Mouse (Mus musculus) MEL (cell line): Measurements from ENCODE around the gene Sema6b. TPM values are rescaled to one million over a fixed set of nuclear protein-coding genes. Genes with fewer than 3 reads are reported as not detected.
"Not testable (repeated sequence)": the region's sequence is repeated elsewhere in the genome, so short reads cannot be mapped to it uniquely, and the experiment has no call there.

ENCODE experiments used
- DNase-seq: peaks from one replicate; pipeline ENCODE4 v3.0.0; 2011; ENCODE audit warnings: low read depth, low spot score
- H3K27ac ChIP-seq: 2 replicates; pipeline ENCODE4 v1.5.1; 2012; ENCODE audit warnings: low read depth, mild to moderate bottlenecking, control low read depth, low read length, moderate library complexity; ENCODE audit not compliant: control insufficient read depth
- H3K27me3 ChIP-seq, 2 experiments: fragments of 150-350 bp in 1 of 2; sonication (generic) in 1 of 2; 2 replicates each; pipeline ENCODE4 v1.6.1; 2012; ENCODE audit warnings: low read length in 2 of 2, mild to moderate bottlenecking in 2 of 2, improper control_type of control experiment in 1 of 2, moderate library complexity in 1 of 2; ENCODE audit not compliant: insufficient read depth in 2 of 2, control insufficient read depth in 1 of 2
- H3K36me3 ChIP-seq, 2 experiments: 2 replicates each; pipeline ENCODE4 v1.6.1; 2012 to 2014; ENCODE audit warnings: low read length in 2 of 2, improper control_type of control experiment in 1 of 2, inconsistent platforms in 1 of 2, mild to moderate bottlenecking in 1 of 2; ENCODE audit not compliant: insufficient read depth in 2 of 2, control insufficient read depth in 1 of 2
- H3K4me1 ChIP-seq, 2 experiments: fragments of 150-350 bp in 1 of 2; sonication (generic) in 1 of 2; 2 replicates each; pipeline ENCODE4 v1.6.1; 2012; ENCODE audit warnings: low read length in 2 of 2, improper control_type of control experiment in 1 of 2, mild to moderate bottlenecking in 1 of 2; ENCODE audit not compliant: insufficient read depth in 2 of 2, control insufficient read depth in 1 of 2
- H3K4me3 ChIP-seq, 2 experiments: fragments of 150-350 bp in 1 of 2; sonication (generic) in 1 of 2; 2 replicates each; pipeline ENCODE4 v1.5.1; 2012; ENCODE audit warnings: low read depth in 2 of 2, low read length in 2 of 2, mild to moderate bottlenecking in 2 of 2, moderate library complexity in 2 of 2, control low read depth in 1 of 2, improper control_type of control experiment in 1 of 2; ENCODE audit not compliant: control insufficient read depth in 1 of 2, insufficient read depth in 1 of 2
- H3K79me2 ChIP-seq: 2 replicates; pipeline ENCODE4 v1.6.1; 2012; ENCODE audit warnings: mild to moderate bottlenecking, low read length, moderate library complexity; ENCODE audit not compliant: control insufficient read depth, poor library complexity, insufficient read depth
- H3K9ac ChIP-seq: 2 replicates; pipeline ENCODE4 v1.6.1; 2012; ENCODE audit warnings: low read depth, mild to moderate bottlenecking, control low read depth, low read length, moderate library complexity; ENCODE audit not compliant: control insufficient read depth, poor library complexity, severe bottlenecking
- H3K9me3 ChIP-seq: fragments of 150-350 bp; sonication (generic); replicated peaks from 2 replicates; pipeline ENCODE4 v1.6.1; 2012; ENCODE audit warnings: mild to moderate bottlenecking, low read length, improper control_type of control experiment, moderate library complexity; ENCODE audit not compliant: insufficient read depth
- BHLHE40 ChIP-seq: IDR thresholded peaks from 2 replicates; pipeline ENCODE4 v1.6.1; 2012; ENCODE audit warnings: low read depth, mild to moderate bottlenecking, inconsistent platforms, low read length, improper control_type of control experiment, borderline replicate concordance
- CHD1 ChIP-seq: IDR thresholded peaks from 2 replicates; pipeline ENCODE4 v1.6.1; 2012; ENCODE audit warnings: low read depth, mild to moderate bottlenecking, inconsistent platforms, low read length, improper control_type of control experiment
- CHD2 ChIP-seq: IDR thresholded peaks from 2 replicates; pipeline ENCODE4 v1.6.1; 2011; ENCODE audit warnings: low read length, improper control_type of control experiment
- GATA1 ChIP-seq: IDR thresholded peaks from 2 replicates; pipeline ENCODE4 v1.6.1; 2011; ENCODE audit warnings: low read depth, low read length, improper control_type of control experiment
- JUND ChIP-seq: IDR thresholded peaks from 2 replicates; pipeline ENCODE4 v1.6.1; 2011; ENCODE audit warnings: low read depth, mild to moderate bottlenecking, improper control_type of control experiment, low read length
- MAFK ChIP-seq: IDR thresholded peaks from 2 replicates; pipeline ENCODE4 v1.6.1; 2011; ENCODE audit warnings: low read depth, mild to moderate bottlenecking, low read length, improper control_type of control experiment, borderline replicate concordance
- MAX ChIP-seq: IDR thresholded peaks from 2 replicates; pipeline ENCODE4 v1.6.1; 2011; ENCODE audit warnings: low read length, improper control_type of control experiment
- MAZ ChIP-seq: IDR thresholded peaks from 2 replicates; pipeline ENCODE4 v1.6.1; 2012; ENCODE audit warnings: low read depth, mild to moderate bottlenecking, inconsistent platforms, low read length, improper control_type of control experiment
- MEF2A ChIP-seq: IDR thresholded peaks from 2 replicates; pipeline ENCODE4 v1.6.1; 2014; ENCODE audit warnings: low read depth, mild to moderate bottlenecking, inconsistent platforms, low read length, improper control_type of control experiment; ENCODE audit not compliant: poor library complexity, insufficient replicate concordance, severe bottlenecking; ENCODE audit errors: extremely low read depth
- MXI1 ChIP-seq: IDR thresholded peaks from 2 replicates; pipeline ENCODE4 v1.6.1; 2011; ENCODE audit warnings: mild to moderate bottlenecking, low read depth, low read length, improper control_type of control experiment
- MYC ChIP-seq: IDR thresholded peaks from 2 replicates; pipeline ENCODE4 v1.6.1; 2011; ENCODE audit warnings: low read depth, mild to moderate bottlenecking, low read length, improper control_type of control experiment, moderate library complexity
- NRF1 ChIP-seq: IDR thresholded peaks from 2 replicates; pipeline ENCODE4 v1.6.1; 2014; ENCODE audit warnings: low read depth, mild to moderate bottlenecking, inconsistent platforms, low read length, improper control_type of control experiment, moderate library complexity; ENCODE audit not compliant: poor library complexity, insufficient read depth, severe bottlenecking
- POLR2A ChIP-seq, 2 experiments: IDR thresholded peaks; 2 replicates each; pipeline ENCODE4 v1.6.1; 2011 to 2012; ENCODE audit warnings: low read length in 2 of 2, mild to moderate bottlenecking in 2 of 2, control low read depth in 1 of 2, improper control_type of control experiment in 1 of 2, low read depth in 1 of 2, moderate library complexity in 1 of 2; ENCODE audit not compliant: control insufficient read depth in 1 of 2, insufficient read depth in 1 of 2, poor library complexity in 1 of 2
- POLR2AphosphoS2 ChIP-seq: IDR thresholded peaks from 2 replicates; pipeline ENCODE4 v1.6.1; 2011; ENCODE audit warnings: low read length, improper control_type of control experiment
- RCOR1 ChIP-seq: IDR thresholded peaks from 2 replicates; pipeline ENCODE4 v1.6.1; 2012; ENCODE audit warnings: low read depth, mild to moderate bottlenecking, inconsistent platforms, low read length, improper control_type of control experiment
- SIN3A ChIP-seq: IDR thresholded peaks from 2 replicates; pipeline ENCODE4 v1.6.1; 2012; ENCODE audit warnings: low read length, improper control_type of control experiment, inconsistent platforms
- TAL1 ChIP-seq: IDR thresholded peaks from 2 replicates; pipeline ENCODE4 v1.6.1; 2012; ENCODE audit warnings: mild to moderate bottlenecking, inconsistent platforms, low read length, moderate library complexity, mixed read lengths
- TBP ChIP-seq: IDR thresholded peaks from 2 replicates; pipeline ENCODE4 v1.8.0; 2011; ENCODE audit warnings: low read depth, low read length, improper control_type of control experiment
- USF1 ChIP-seq: IDR thresholded peaks from 2 replicates; pipeline ENCODE4 v1.6.1; 2014; ENCODE audit warnings: low read depth, mild to moderate bottlenecking, inconsistent platforms, low read length, improper control_type of control experiment, moderate library complexity
- USF2 ChIP-seq, 2 experiments: IDR thresholded peaks; 2 replicates each; pipeline ENCODE4 v1.6.1; 2011 to 2012; ENCODE audit warnings: improper control_type of control experiment in 2 of 2, low read length in 2 of 2, borderline replicate concordance in 1 of 2, inconsistent platforms in 1 of 2, low read depth in 1 of 2, mild to moderate bottlenecking in 1 of 2; ENCODE audit not compliant: insufficient read depth in 1 of 2
- polyA plus RNA-seq, 2 experiments: library from polyadenylated mRNA; stranded (reverse) in 1 of 2; unstranded in 1 of 2; fragments of >175 nt in 1 of 2; fragments of >200 nt in 1 of 2; gene quantifications; 2 replicates each; pipeline versions ENCODE4 v1.2.1 to v1.2.4; 2012; ENCODE audit warnings: low replicate concordance in 2 of 2, low read depth in 1 of 2; ENCODE audit not compliant: insufficient read length in 2 of 2, insufficient read depth in 1 of 2, missing spikeins in 1 of 2
- total RNA-seq: library from RNA; depleted of rRNA; stranded (reverse); fragments of 300-350 nt; gene quantifications from 2 replicates; pipeline ENCODE4 v1.2.3, GENCODE M21; 2012

The Sema6b gene
- total and polyA plus RNA-seq, 3 experiments, result 7.7 to 16.8 TPM; not detected in 1

GRCm38 (mm10) chr17:56106981-56107380, 33.2 kb downstream of the Sema6b start:
- no peaks in the 10 kb centered on the region for H3K9me3 ChIP-seq
- H3K79me2 ChIP-seq, result no peaks in the 10 kb centered on the region
- H3K9ac ChIP-seq, result no peak overlapping the region
- no peaks in the 10 kb centered on the region for H3K27me3 ChIP-seq
- TF ChIP-seq JUND, result no peak
- no peak for TF ChIP-seq TBP
- TF ChIP-seq POLR2A (IDR thresholded peaks at IDR 0.05; ENCODE audit: control insufficient read depth in 1 of 2, insufficient read depth in 1 of 2, low read depth in 1 of 2, low read length in 2 of 2, poor library complexity in 1 of 2), result no peak
- TF ChIP-seq MEF2A, result no peak
- DNase-seq, result no peak
- H3K4me3 ChIP-seq, result no peak overlapping the region
- no peaks in the 10 kb centered on the region; a peak in 1 of 4 replicates for H3K36me3 ChIP-seq
- H3K27ac ChIP-seq, result no peak overlapping the region
- no peaks in the 10 kb centered on the region for H3K4me1 ChIP-seq

GRCm38 (mm10) chr17:56106436-56106835, 33.7 kb downstream of the Sema6b start:
- H3K36me3 ChIP-seq, result not testable (repeated sequence)

GRCm38 (mm10) chr17:56104821-56105220, 35.3 kb downstream of the Sema6b start:
- not testable (repeated sequence) for H3K9ac ChIP-seq, H3K79me2 ChIP-seq, H3K9me3 ChIP-seq, H3K27me3 ChIP-seq, H3K36me3 ChIP-seq, DNase-seq, H3K4me3 ChIP-seq, H3K4me1 ChIP-seq, H3K27ac ChIP-seq

More at GRCm38 (mm10) chr17:56106436-56106835, 33.7 kb downstream of the Sema6b start:
- not testable (repeated sequence) for H3K4me3 ChIP-seq, H3K9ac ChIP-seq, H3K79me2 ChIP-seq, H3K27me3 ChIP-seq, H3K9me3 ChIP-seq, DNase-seq, H3K4me1 ChIP-seq, H3K27ac ChIP-seq

- no peak for DNase-seq
- Histone ChIP-seq H3K36me3 (no peaks in the 10 kb centered on the region; a peak in 1 of 4 replicates), H3K9ac (no peak overlapping the region), H3K79me2 (no peaks in the 10 kb centered on the region), H3K27me3 (no peaks in the 10 kb centered on the region), H3K4me1 (no peaks in the 10 kb centered on the region), H3K27ac (no peak overlapping the region), H3K9me3 (no peaks in the 10 kb centered on the region), H3K4me3 (no peak overlapping the region)
- TF ChIP-seq RCOR1 (no peak), NRF1 (no peak), TAL1 (no peak), SIN3A (no peak), BHLHE40 (no peak), POLR2AphosphoS2 (no peak), CHD1 (no peak), MAX (no peak), GATA1 (no peak), MYC (no peak), MXI1 (no peak), MAZ (no peak), MAFK (no peak), CHD2 (no peak), USF2 (IDR thresholded peaks at IDR 0.05; ENCODE audit: borderline replicate concordance in 1 of 2, insufficient read depth in 1 of 2, low read depth in 1 of 2, low read length in 2 of 2) (no peak), USF1 (no peak)
Observed at GRCm38 (mm10) chr17:56103465-56104285, 36.5 kb downstream of the Sema6b start.
